Mouse (Mus musculus) CD4-positive helper T cell, adult 2 months (primary cell): ENCODE measurements around the gene Zfp663.

Source experiments
- DNase-seq: peaks from one replicate; pipeline ENCODE4 v3.0.0-alpha.2; 2012; ENCODE audit warnings: low read depth, missing footprints, low spot score

Zfp663 gene

GRCm38 (mm10) chr2:165368496-165368895 is at the start of gene Zfp663:
TSS of gene Zfp663 (minus strand) at chr2:165368729.
- DNase-seq: no peak

- DNase-seq: no peak
These were observed 48.8 kb upstream of the Zfp663 start for GRCm38 (mm10) chr2:165417291-165417690.

- no peak for DNase-seq
These were observed 47.3 kb upstream of the Zfp663 start for GRCm38 (mm10) chr2:165415795-165416194.

GRCm38 (mm10) chr2:165415141-165415721 is 46.7 kb upstream of the Zfp663 start:
- no peak for DNase-seq

GRCm38 (mm10) chr2:165414321-165414720 is 45.8 kb upstream of the Zfp663 start:
- DNase-seq: no peak

- DNase-seq: no peak
These were observed 45.4 kb upstream of the Zfp663 start for GRCm38 (mm10) chr2:165413884-165414283.

GRCm38 (mm10) chr2:165407700-165408301 is 39.3 kb upstream of the Zfp663 start:
- peak; percentile 48 for DNase-seq

GRCm38 (mm10) chr2:165405351-165405750 is 36.8 kb upstream of the Zfp663 start:
- DNase-seq: no peak

GRCm38 (mm10) chr2:165404951-165405350 is 36.4 kb upstream of the Zfp663 start:
- DNase-seq: no peak

GRCm38 (mm10) chr2:165398164-165398785 is 29.7 kb upstream of the Zfp663 start:
- DNase-seq: no peak

- DNase-seq: no peak
These were observed 29.1 kb upstream of the Zfp663 start for GRCm38 (mm10) chr2:165397502-165398163.

- DNase-seq: no peak
These were observed 28.4 kb upstream of the Zfp663 start for GRCm38 (mm10) chr2:165396831-165397501.

- DNase-seq: no peak
These were observed 23.6 kb upstream of the Zfp663 start for GRCm38 (mm10) chr2:165392156-165392555.

- DNase-seq: peak; percentile 50
These were observed 23.0 kb upstream of the Zfp663 start for GRCm38 (mm10) chr2:165391561-165391960.

- no peak for DNase-seq
These were observed 20.9 kb upstream of the Zfp663 start for GRCm38 (mm10) chr2:165389299-165389952.

- DNase-seq: no peak
These were observed 19.4 kb upstream of the Zfp663 start, which contains the start of gene Zfp334 for GRCm38 (mm10) chr2:165387844-165388495. TSS of gene Zfp334 (minus strand) at chr2:165388259.

- DNase-seq: no peak
These were observed 18.8 kb upstream of the Zfp663 start for GRCm38 (mm10) chr2:165387370-165387769.

GRCm38 (mm10) chr2:165380050-165380449 is 11.5 kb upstream of the Zfp663 start:
- no peak for DNase-seq

- no peak for DNase-seq
These were observed 7.5 kb upstream of the Zfp663 start for GRCm38 (mm10) chr2:165376001-165376400.

GRCm38 (mm10) chr2:165375478-165375877 is 6.9 kb upstream of the Zfp663 start:
- DNase-seq: no peak

GRCm38 (mm10) chr2:165371066-165371465 is 2.5 kb upstream of the Zfp663 start:
- no peak for DNase-seq
